Mouse (Mus musculus): ENCODE results near the gene Podxl2. TPM values are rescaled to one million over a fixed set of nuclear protein-coding genes. Genes with fewer than 3 reads are reported as not detected.

Gene Podxl2
- polyA plus RNA-seq, 1 experiment, result not detected

GRCm38 (mm10) chr6:88816913-88817312 is 57.9 kb downstream of the Podxl2 start:
- H3K4me1 ChIP-seq (ENCODE audit: control insufficient read depth, insufficient read depth, low read length), result peaks cover 32% of the 10 kb centered on the region
- no peak overlapping the region for H3K27ac ChIP-seq (ENCODE audit: insufficient read depth, low read depth, low read length)
- TF ChIP-seq CTCF (IDR thresholded peaks at IDR 0.05; ENCODE audit: insufficient read depth, low read depth, low read length) (no peak), POLR2A (IDR thresholded peaks at IDR 0.05; ENCODE audit: insufficient read depth, low read depth, low read length) (no peak)
- no peak overlapping the region for H3K4me3 ChIP-seq (ENCODE audit: insufficient read depth, low read depth, low read length)
- 58% methylated on average over 3 of the region's 3 CpGs for WGBS

GRCm38 (mm10) chr6:88815489-88815888 is 59.4 kb downstream of the Podxl2 start:
- 87% methylated on average over 3 of the region's 3 CpGs for WGBS
- H3K4me3 ChIP-seq (ENCODE audit: insufficient read depth, low read depth, low read length), result no peak overlapping the region
- H3K27ac ChIP-seq (ENCODE audit: insufficient read depth, low read depth, low read length), result no peak overlapping the region
- TF ChIP-seq CTCF (IDR thresholded peaks at IDR 0.05; ENCODE audit: insufficient read depth, low read depth, low read length) (no peak), POLR2A (IDR thresholded peaks at IDR 0.05; ENCODE audit: insufficient read depth, low read depth, low read length) (no peak)
- peaks cover 38% of the 10 kb centered on the region for H3K4me1 ChIP-seq (ENCODE audit: control insufficient read depth, insufficient read depth, low read length)

DNA sequence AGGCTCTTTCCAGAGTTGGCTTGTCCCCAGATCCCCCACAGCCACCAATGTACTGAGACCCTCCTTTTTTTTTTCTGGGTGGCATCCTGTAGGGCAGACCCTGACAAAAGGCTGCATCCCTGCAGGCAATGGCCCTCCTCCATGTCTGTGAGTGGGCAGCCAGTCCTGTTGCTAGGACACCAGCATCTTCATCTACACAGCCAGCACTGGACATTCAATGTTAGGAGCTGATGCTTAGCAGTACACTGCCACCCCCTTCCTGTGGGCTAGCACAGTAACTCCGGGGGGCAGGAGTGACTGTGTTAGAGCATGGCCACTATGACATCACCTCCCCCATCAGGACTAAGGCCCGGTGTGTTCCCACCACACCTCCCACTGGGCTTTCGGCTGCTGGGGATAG is 59.8 kb downstream of the Podxl2 start:
- TF ChIP-seq CTCF (IDR thresholded peaks at IDR 0.05; ENCODE audit: insufficient read depth, low read depth, low read length) (no peak), POLR2A (IDR thresholded peaks at IDR 0.05; ENCODE audit: insufficient read depth, low read depth, low read length) (no peak)
- WGBS, result 61% methylated on average over 3 of the region's 3 CpGs
- peaks cover 42% of the 10 kb centered on the region for H3K4me1 ChIP-seq (ENCODE audit: control insufficient read depth, insufficient read depth, low read length)
- no peak overlapping the region for H3K27ac ChIP-seq (ENCODE audit: insufficient read depth, low read depth, low read length)
- H3K4me3 ChIP-seq (ENCODE audit: insufficient read depth, low read depth, low read length), result no peak overlapping the region

GRCm38 (mm10) chr6:88813832-88814231 is 61.0 kb downstream of the Podxl2 start:
- H3K27ac ChIP-seq (ENCODE audit: insufficient read depth, low read depth, low read length), result no peak overlapping the region
- H3K4me1 ChIP-seq (ENCODE audit: control insufficient read depth, insufficient read depth, low read length), result peaks cover 50% of the 10 kb centered on the region
- no peak overlapping the region for H3K4me3 ChIP-seq (ENCODE audit: insufficient read depth, low read depth, low read length)
- no peak for TF ChIP-seq POLR2A (IDR thresholded peaks at IDR 0.05; ENCODE audit: insufficient read depth, low read depth, low read length)
- TF ChIP-seq CTCF (IDR thresholded peaks at IDR 0.05; ENCODE audit: insufficient read depth, low read depth, low read length), result no peak
- WGBS, result 87% methylated on average over 10 of the region's 10 CpGs

- Histone ChIP-seq H3K27ac (ENCODE audit: insufficient read depth, low read depth, low read length) (no peak overlapping the region), H3K4me1 (ENCODE audit: control insufficient read depth, insufficient read depth, low read length) (peaks cover 57% of the 10 kb centered on the region), H3K4me3 (ENCODE audit: insufficient read depth, low read depth, low read length) (no peak overlapping the region)
- WGBS, result 71% methylated on average over 3 of the region's 3 CpGs
- no peak for TF ChIP-seq POLR2A (IDR thresholded peaks at IDR 0.05; ENCODE audit: insufficient read depth, low read depth, low read length)
- TF ChIP-seq CTCF (IDR thresholded peaks at IDR 0.05; ENCODE audit: insufficient read depth, low read depth, low read length), result no peak
Observed at GRCm38 (mm10) chr6:88812886-88813285, 62.0 kb downstream of the Podxl2 start.

GRCm38 (mm10) chr6:88811880-88812400 is 62.9 kb downstream of the Podxl2 start:
- Histone ChIP-seq H3K4me3 (ENCODE audit: insufficient read depth, low read depth, low read length) (no peak overlapping the region), H3K4me1 (ENCODE audit: control insufficient read depth, insufficient read depth, low read length) (peaks cover 58% of the 10 kb centered on the region), H3K27ac (ENCODE audit: insufficient read depth, low read depth, low read length) (no peak overlapping the region)
- TF ChIP-seq POLR2A (IDR thresholded peaks at IDR 0.05; ENCODE audit: insufficient read depth, low read depth, low read length) (no peak), CTCF (IDR thresholded peaks at IDR 0.05; ENCODE audit: insufficient read depth, low read depth, low read length) (no peak)
- 62% methylated on average over 7 of the region's 7 CpGs for WGBS

GRCm38 (mm10) chr6:88811396-88811795 is 63.4 kb downstream of the Podxl2 start:
- Histone ChIP-seq H3K4me3 (ENCODE audit: insufficient read depth, low read depth, low read length) (no peak overlapping the region), H3K27ac (ENCODE audit: insufficient read depth, low read depth, low read length) (peak overlapping the region; percentile 19; the same call in 1 of the 2 replicates), H3K4me1 (ENCODE audit: control insufficient read depth, insufficient read depth, low read length) (peaks cover 55% of the 10 kb centered on the region)
- TF ChIP-seq CTCF (IDR thresholded peaks at IDR 0.05; ENCODE audit: insufficient read depth, low read depth, low read length), result no peak
- TF ChIP-seq POLR2A (IDR thresholded peaks at IDR 0.05; ENCODE audit: insufficient read depth, low read depth, low read length), result no peak
- 34% methylated on average over 7 of the region's 7 CpGs for WGBS

- WGBS, result 82% methylated on average over 3 of the region's 3 CpGs
- H3K4me3 ChIP-seq (ENCODE audit: insufficient read depth, low read depth, low read length), result no peak overlapping the region
- TF ChIP-seq CTCF (IDR thresholded peaks at IDR 0.05; ENCODE audit: insufficient read depth, low read depth, low read length), result no peak
- TF ChIP-seq POLR2A (IDR thresholded peaks at IDR 0.05; ENCODE audit: insufficient read depth, low read depth, low read length), result no peak
- H3K27ac ChIP-seq (ENCODE audit: insufficient read depth, low read depth, low read length), result no peak overlapping the region
- H3K4me1 ChIP-seq (ENCODE audit: control insufficient read depth, insufficient read depth, low read length), result peaks cover 45% of the 10 kb centered on the region
Observed at GRCm38 (mm10) chr6:88810291-88810690, 64.6 kb downstream of the Podxl2 start.

DNA sequence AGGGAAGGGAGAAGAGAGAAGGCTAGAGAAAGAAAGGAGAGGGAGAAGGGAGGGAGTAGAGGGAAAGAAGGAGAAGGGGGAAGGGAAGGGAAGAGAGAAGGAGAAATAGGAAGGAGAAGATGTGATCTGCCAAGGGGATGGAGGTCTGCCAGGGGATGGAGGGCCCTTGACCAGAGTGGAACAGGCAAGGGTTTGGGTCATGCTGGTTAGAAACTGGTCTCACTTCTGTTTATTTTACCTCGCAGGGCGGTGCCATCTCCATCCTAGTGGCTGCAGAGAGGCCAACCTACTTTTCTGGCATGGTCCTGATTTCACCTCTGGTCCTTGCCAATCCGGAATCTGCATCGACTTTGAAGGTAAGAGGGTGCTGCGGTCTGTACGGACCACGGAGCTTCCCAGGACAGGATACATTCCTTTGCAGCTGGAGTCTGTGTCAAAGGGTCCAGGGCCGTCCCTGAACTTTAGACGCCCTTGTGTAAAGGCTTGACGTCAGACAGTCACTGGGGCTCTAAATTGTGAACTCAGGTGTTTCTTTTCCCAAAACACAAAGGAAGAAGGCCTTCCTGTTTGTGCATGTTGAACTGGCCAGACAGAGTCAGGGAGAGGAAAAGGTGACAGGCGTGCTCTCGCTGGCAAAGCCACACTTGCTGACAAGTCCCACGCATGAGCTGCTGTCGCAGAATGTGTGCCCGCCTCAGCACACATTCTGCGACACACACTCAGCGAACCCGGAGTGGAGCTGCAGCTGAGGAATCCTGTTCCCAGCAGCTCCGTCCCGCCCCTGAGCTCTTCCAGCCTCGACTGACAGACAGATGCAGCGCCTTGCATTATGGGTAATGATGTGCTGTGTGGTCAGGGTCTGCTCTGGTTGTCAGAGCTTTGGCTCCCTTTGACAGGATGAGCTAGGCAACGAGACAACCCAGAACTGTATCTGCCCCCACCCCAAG is 65.5 kb downstream of the Podxl2 start:
- WGBS, result 59% methylated on average over 23 of the region's 23 CpGs
- Histone ChIP-seq H3K4me3 (ENCODE audit: insufficient read depth, low read depth, low read length) (no peak overlapping the region), H3K4me1 (ENCODE audit: control insufficient read depth, insufficient read depth, low read length) (peaks cover 39% of the 10 kb centered on the region), H3K27ac (ENCODE audit: insufficient read depth, low read depth, low read length) (0 out of 2 replicates have a peak overlapping the region, but pooled peaks have one; percentile 16)
- TF ChIP-seq POLR2A (IDR thresholded peaks at IDR 0.05; ENCODE audit: insufficient read depth, low read depth, low read length), result no peak
- no peak for TF ChIP-seq CTCF (IDR thresholded peaks at IDR 0.05; ENCODE audit: insufficient read depth, low read depth, low read length)

Measured in olfactory bulb, adult 2 months (tissue).